Mouse (Mus musculus): Measurements from ENCODE around the gene Dach1.

The Dach1 gene

GRCm38 (mm10) chr14:97942361-97942760, 227.2 kb downstream of the Dach1 start:
- no peak for DNase-seq (ENCODE audit: low read depth, low spot score)
- H3K36me3 ChIP-seq (ENCODE audit: control insufficient read depth, insufficient read depth, low read length, poor library complexity, severe bottlenecking) = no peaks in the 10 kb centered on the region
- no peaks in the 10 kb centered on the region for H3K27me3 ChIP-seq (ENCODE audit: control insufficient read depth, insufficient read depth, low read length, poor library complexity, severe bottlenecking)

GRCm38 (mm10) chr14:97896622-97897021, 272.9 kb downstream of the Dach1 start:
- no peaks in the 10 kb centered on the region for H3K27me3 ChIP-seq (ENCODE audit: control insufficient read depth, insufficient read depth, low read length, poor library complexity, severe bottlenecking)
- H3K36me3 ChIP-seq (ENCODE audit: control insufficient read depth, insufficient read depth, low read length, poor library complexity, severe bottlenecking) = no peaks in the 10 kb centered on the region
- no peak for DNase-seq (ENCODE audit: low read depth, low spot score)

- no peaks in the 10 kb centered on the region for H3K27me3 ChIP-seq (ENCODE audit: control insufficient read depth, insufficient read depth, low read length, poor library complexity, severe bottlenecking)
- no peaks in the 10 kb centered on the region for H3K36me3 ChIP-seq (ENCODE audit: control insufficient read depth, insufficient read depth, low read length, poor library complexity, severe bottlenecking)
- DNase-seq (ENCODE audit: low read depth, low spot score) = no peak
These were observed 287.6 kb downstream of the Dach1 start for GRCm38 (mm10) chr14:97881976-97882375.

- Histone ChIP-seq H3K27me3 (ENCODE audit: control insufficient read depth, insufficient read depth, low read length, poor library complexity, severe bottlenecking) (no peaks in the 10 kb centered on the region), H3K36me3 (ENCODE audit: control insufficient read depth, insufficient read depth, low read length, poor library complexity, severe bottlenecking) (no peaks in the 10 kb centered on the region)
- DNase-seq (ENCODE audit: low read depth, low spot score) = no peak
These were observed 298.6 kb downstream of the Dach1 start for GRCm38 (mm10) chr14:97871001-97871400.

- no peaks in the 10 kb centered on the region for H3K27me3 ChIP-seq (ENCODE audit: control insufficient read depth, insufficient read depth, low read length, poor library complexity, severe bottlenecking)
- no peak for DNase-seq (ENCODE audit: low read depth, low spot score)
- no peaks in the 10 kb centered on the region for H3K36me3 ChIP-seq (ENCODE audit: control insufficient read depth, insufficient read depth, low read length, poor library complexity, severe bottlenecking)
These were observed 311.2 kb downstream of the Dach1 start for GRCm38 (mm10) chr14:97858384-97858783.

- Histone ChIP-seq H3K27me3 (ENCODE audit: control insufficient read depth, insufficient read depth, low read length, poor library complexity, severe bottlenecking) (no peaks in the 10 kb centered on the region), H3K36me3 (ENCODE audit: control insufficient read depth, insufficient read depth, low read length, poor library complexity, severe bottlenecking) (no peaks in the 10 kb centered on the region)
- no peak for DNase-seq (ENCODE audit: low read depth, low spot score)
These were observed 312.3 kb downstream of the Dach1 start for GRCm38 (mm10) chr14:97857276-97857675.

GRCm38 (mm10) chr14:97855345-97855744, 314.2 kb downstream of the Dach1 start:
- DNase-seq (ENCODE audit: low read depth, low spot score) = no peak
- no peaks in the 10 kb centered on the region for H3K36me3 ChIP-seq (ENCODE audit: control insufficient read depth, insufficient read depth, low read length, poor library complexity, severe bottlenecking)
- H3K27me3 ChIP-seq (ENCODE audit: control insufficient read depth, insufficient read depth, low read length, poor library complexity, severe bottlenecking) = no peaks in the 10 kb centered on the region

GRCm38 (mm10) chr14:97850486-97850885, 319.1 kb downstream of the Dach1 start:
- no peak for DNase-seq (ENCODE audit: low read depth, low spot score)
- Histone ChIP-seq H3K36me3 (ENCODE audit: control insufficient read depth, insufficient read depth, low read length, poor library complexity, severe bottlenecking) (no peaks in the 10 kb centered on the region), H3K27me3 (ENCODE audit: control insufficient read depth, insufficient read depth, low read length, poor library complexity, severe bottlenecking) (no peaks in the 10 kb centered on the region)

GRCm38 (mm10) chr14:97847641-97848040, 321.9 kb downstream of the Dach1 start:
- Histone ChIP-seq H3K36me3 (ENCODE audit: control insufficient read depth, insufficient read depth, low read length, poor library complexity, severe bottlenecking) (no peaks in the 10 kb centered on the region), H3K27me3 (ENCODE audit: control insufficient read depth, insufficient read depth, low read length, poor library complexity, severe bottlenecking) (no peaks in the 10 kb centered on the region)
- no peak for DNase-seq (ENCODE audit: low read depth, low spot score)

GRCm38 (mm10) chr14:97839275-97839674, 330.3 kb downstream of the Dach1 start:
- H3K27me3 ChIP-seq (ENCODE audit: control insufficient read depth, insufficient read depth, low read length, poor library complexity, severe bottlenecking) = no peaks in the 10 kb centered on the region
- H3K36me3 ChIP-seq (ENCODE audit: control insufficient read depth, insufficient read depth, low read length, poor library complexity, severe bottlenecking) = no peaks in the 10 kb centered on the region
- DNase-seq (ENCODE audit: low read depth, low spot score) = no peak

GRCm38 (mm10) chr14:97829865-97830264, 339.7 kb downstream of the Dach1 start:
- Histone ChIP-seq H3K36me3 (ENCODE audit: control insufficient read depth, insufficient read depth, low read length, poor library complexity, severe bottlenecking) (no peaks in the 10 kb centered on the region), H3K27me3 (ENCODE audit: control insufficient read depth, insufficient read depth, low read length, poor library complexity, severe bottlenecking) (no peaks in the 10 kb centered on the region)
- no peak for DNase-seq (ENCODE audit: low read depth, low spot score)

- no peaks in the 10 kb centered on the region for H3K36me3 ChIP-seq (ENCODE audit: control insufficient read depth, insufficient read depth, low read length, poor library complexity, severe bottlenecking)
- DNase-seq (ENCODE audit: low read depth, low spot score) = no peak
- no peaks in the 10 kb centered on the region for H3K27me3 ChIP-seq (ENCODE audit: control insufficient read depth, insufficient read depth, low read length, poor library complexity, severe bottlenecking)
These were observed 354.9 kb downstream of the Dach1 start for GRCm38 (mm10) chr14:97814555-97815175.

- no peak for DNase-seq (ENCODE audit: low read depth, low spot score)
- Histone ChIP-seq H3K27me3 (ENCODE audit: control insufficient read depth, insufficient read depth, low read length, poor library complexity, severe bottlenecking) (no peaks in the 10 kb centered on the region), H3K36me3 (ENCODE audit: control insufficient read depth, insufficient read depth, low read length, poor library complexity, severe bottlenecking) (no peaks in the 10 kb centered on the region)
These were observed 356.0 kb downstream of the Dach1 start for GRCm38 (mm10) chr14:97813557-97813956.

- no peak for DNase-seq (ENCODE audit: low read depth, low spot score)
- Histone ChIP-seq H3K36me3 (ENCODE audit: control insufficient read depth, insufficient read depth, low read length, poor library complexity, severe bottlenecking) (no peaks in the 10 kb centered on the region), H3K27me3 (ENCODE audit: control insufficient read depth, insufficient read depth, low read length, poor library complexity, severe bottlenecking) (no peaks in the 10 kb centered on the region)
These were observed 374.1 kb downstream of the Dach1 start for GRCm38 (mm10) chr14:97795385-97795952.

GRCm38 (mm10) chr14:97774135-97774767, 395.3 kb downstream of the Dach1 start:
- DNase-seq (ENCODE audit: low read depth, low spot score) = no peak

More at GRCm38 (mm10) chr14:97774135-97774767, 395.3 kb downstream of the Dach1 start:
- Histone ChIP-seq H3K36me3 (ENCODE audit: control insufficient read depth, insufficient read depth, low read length, poor library complexity, severe bottlenecking) (no peaks in the 10 kb centered on the region), H3K27me3 (ENCODE audit: control insufficient read depth, insufficient read depth, low read length, poor library complexity, severe bottlenecking) (no peaks in the 10 kb centered on the region)

All from splenic B cell, adult 2 months (primary cell).